Mouse (Mus musculus) granulocyte monocyte progenitor cell, adult 5-6 weeks (primary cell): ENCODE results near the gene Rgs7. TPM values are rescaled to one million over a fixed set of nuclear protein-coding genes. Genes with fewer than 3 reads are reported as not detected.

Experiments used
- ATAC-seq: replicated peaks from 2 replicates; pipeline ENCODE4 v1.8.0; 2016; ENCODE audit warnings: mild to moderate bottlenecking, moderate TSS enrichment, inconsistent platforms; ENCODE audit not compliant: poor library complexity, severe bottlenecking
- total RNA-seq, 2 experiments: library from RNA; stranded (forward) in 1 of 2; stranded (reverse) in 1 of 2; fragments of 200-712, 200-1000 nt in 1 of 2; fragments of >200 nt in 1 of 2; fragmentation: Nextera tagmentation in 1 of 2; gene quantifications; 2 replicates each; pipeline ENCODE4 v1.2.3; 2014 to 2017

Gene Rgs7
- total RNA-seq, 2 experiments from 2014 or later = not detected

- no peak for ATAC-seq
Measured at GRCm38 (mm10) chr1:175195806-175196205, 296.5 kb downstream of the Rgs7 start.

- no peak for ATAC-seq
Measured at GRCm38 (mm10) chr1:175188186-175188585, 304.1 kb downstream of the Rgs7 start.

- ATAC-seq = no peak
Measured at GRCm38 (mm10) chr1:175185211-175185610, 307.1 kb downstream of the Rgs7 start.

DNA sequence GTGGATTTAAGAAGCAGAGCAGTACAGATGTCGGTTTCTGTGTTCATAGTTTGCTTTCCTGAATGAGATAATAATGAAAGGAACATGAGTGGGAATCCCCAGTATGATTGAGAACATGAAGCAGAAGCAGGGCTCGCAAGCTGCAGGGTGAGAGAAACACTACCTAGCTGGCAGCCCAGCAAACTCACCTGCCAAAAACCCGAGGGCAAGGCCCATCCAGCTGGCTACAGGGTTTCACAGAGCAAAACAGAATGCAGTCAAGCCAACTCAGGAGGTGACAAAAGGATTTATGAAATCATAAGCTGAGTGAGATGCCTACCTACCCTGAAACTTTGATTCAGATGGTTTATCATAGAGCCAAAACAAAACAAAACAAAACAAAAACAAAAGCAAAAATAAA lies 307.6 kb downstream of the Rgs7 start:
- ATAC-seq = no peak

DNA sequence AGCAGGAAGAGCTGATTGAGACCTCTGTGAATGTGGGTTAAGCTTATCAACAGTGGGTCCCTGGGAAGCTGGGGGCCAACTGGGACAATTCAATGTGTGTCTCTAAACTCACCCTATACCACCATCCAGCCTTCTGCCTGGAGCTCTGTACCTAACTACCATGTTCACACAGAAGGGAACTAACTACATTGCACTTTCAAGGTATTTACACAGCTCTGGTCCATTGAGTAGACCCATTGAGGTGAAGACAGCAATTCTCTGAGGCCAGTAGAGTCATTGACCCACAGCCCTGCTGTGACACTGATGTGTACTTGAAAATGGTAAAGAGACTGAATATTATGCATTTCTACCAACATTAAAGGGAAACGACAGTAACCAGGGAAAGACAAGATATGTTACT lies 313.6 kb downstream of the Rgs7 start:
- no peak for ATAC-seq

- no peak for ATAC-seq
Measured at GRCm38 (mm10) chr1:175174918-175175675, 317.2 kb downstream of the Rgs7 start.

- no peak for ATAC-seq
Measured at GRCm38 (mm10) chr1:175155469-175155868, 336.8 kb downstream of the Rgs7 start.

DNA sequence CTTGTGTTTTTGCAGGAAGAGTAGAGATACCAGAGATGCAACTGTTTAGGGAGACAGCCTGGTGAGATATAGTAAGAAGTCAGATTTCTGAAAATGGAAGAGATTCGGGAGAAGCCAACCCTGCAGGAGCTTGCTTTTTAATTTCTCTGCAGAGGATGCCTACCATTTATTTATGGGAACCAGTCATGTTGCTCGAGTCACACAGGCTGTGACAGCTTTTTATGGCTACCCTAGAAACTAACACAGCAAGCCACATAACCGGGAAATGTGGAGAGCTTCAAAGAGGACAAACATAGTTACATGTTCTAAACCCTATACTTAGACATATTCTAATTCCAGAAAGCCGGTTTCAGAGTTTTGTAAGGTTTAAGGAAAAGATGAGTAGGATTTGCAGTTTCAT lies 349.2 kb downstream of the Rgs7 start:
- ATAC-seq = no peak

DNA sequence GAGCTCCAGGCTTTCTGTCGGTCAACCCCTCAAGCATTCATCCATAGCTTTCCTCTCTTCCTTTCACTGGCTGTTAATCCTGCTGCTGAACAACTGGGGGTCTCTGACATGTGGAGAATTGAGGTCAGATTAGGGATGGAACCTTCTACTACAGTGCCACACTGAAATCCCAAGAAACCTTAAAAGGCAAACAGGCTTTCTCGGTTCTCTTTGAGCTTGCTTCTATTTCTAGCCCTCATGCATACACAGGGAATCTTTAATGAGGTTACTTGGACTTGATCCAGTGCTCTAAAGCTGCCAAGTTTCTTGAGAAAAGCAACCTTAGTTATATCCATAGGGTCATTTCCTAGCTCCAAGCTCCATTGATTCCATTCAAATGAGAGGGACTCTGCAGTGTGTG lies 363.8 kb downstream of the Rgs7 start:
- ATAC-seq = no peak

GRCm38 (mm10) chr1:175124416-175124815 lies 367.9 kb downstream of the Rgs7 start:
- no peak for ATAC-seq

DNA sequence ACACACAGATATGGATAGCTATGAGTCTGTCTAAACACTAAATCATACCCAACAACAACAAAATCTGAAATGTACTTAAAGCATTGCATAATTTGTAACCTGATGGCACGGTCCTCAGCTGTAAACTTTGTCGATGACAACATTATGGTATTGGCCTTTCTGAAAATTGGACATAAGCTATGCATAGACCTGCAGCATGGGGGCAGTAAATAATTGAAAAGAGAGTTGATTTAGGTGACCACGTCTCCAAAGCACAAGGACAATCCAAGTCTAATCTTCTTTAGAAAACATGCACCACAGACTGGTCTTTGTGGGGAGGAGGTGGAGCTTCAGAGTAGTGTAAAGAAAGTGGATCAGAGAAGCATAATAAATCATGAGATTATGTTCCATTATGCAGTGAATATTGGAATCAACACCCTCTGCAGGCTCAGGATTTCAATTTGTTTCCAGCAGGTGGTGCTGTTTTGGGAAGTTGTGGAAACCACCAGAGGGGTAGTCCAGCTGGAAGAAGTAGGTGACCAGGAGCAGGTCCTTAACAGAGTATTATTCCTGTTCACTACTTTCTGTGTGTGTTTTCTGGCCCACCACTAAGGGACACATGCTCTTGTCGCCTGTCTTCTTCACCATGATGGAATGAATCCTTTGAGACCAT lies 373.3 kb downstream of the Rgs7 start:
- peak; percentile 62 for ATAC-seq

- no peak for ATAC-seq
Measured at GRCm38 (mm10) chr1:175108270-175108860, 383.9 kb downstream of the Rgs7 start.

DNA sequence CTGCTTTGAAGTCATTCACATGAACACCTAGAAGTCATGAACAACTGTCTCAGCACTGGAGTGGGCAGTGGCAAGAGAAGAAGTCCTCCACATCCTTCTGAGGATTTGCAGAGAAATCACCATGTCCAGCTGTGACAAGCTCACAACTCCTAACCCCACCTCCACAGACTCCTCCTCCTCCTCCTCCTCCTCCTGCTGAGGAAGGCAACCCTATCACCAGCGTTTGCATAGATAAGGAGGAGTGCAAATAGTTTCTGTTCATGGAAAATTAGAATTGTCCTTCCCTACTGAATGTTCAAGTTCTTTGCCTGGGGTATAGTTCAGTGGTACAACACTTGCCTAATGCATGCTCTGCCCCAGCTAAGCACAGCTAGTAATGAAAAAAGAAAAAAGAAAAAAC lies 386.0 kb downstream of the Rgs7 start:
- ATAC-seq = no peak

GRCm38 (mm10) chr1:175105426-175105825 lies 386.9 kb downstream of the Rgs7 start:
- ATAC-seq = no peak

DNA sequence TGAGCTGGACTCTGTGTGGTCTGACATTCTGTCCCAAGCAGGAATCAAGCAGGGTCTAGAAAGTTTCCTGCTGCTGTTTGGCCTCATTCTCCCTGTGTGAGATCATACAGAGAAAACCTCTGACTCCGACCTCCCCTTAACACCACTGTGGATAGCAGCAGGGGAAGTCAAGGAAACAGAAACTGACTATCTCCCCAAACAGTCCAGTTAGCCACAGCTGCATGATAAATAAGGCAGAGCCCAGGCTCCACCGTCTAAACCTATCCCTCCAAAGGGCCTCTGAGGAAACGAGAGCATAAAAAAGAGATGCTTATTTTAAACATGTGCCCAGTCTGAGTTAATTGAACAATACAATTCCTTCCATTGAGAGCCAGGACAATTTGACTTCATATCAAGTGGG lies 395.3 kb downstream of the Rgs7 start:
- ATAC-seq = no peak

DNA sequence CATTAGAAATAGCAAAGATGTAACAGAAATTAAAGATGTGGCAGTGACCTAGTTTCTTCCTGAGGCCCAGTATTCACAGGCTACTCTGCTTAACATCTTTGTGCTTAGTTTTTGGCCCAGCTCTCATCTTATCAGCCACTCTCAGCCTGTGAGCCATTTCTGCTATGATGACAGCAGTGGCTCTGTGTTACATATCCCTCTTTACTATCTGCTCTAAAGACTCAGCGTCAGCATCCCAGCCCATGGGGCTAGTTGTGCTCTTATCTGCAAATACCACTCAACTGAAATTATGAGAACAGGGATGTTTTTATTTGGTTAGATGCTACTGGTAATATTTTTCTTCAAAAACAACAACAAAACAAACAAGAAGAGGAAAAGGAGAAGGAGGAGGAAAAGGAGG lies 410.2 kb downstream of the Rgs7 start:
- no peak for ATAC-seq

DNA sequence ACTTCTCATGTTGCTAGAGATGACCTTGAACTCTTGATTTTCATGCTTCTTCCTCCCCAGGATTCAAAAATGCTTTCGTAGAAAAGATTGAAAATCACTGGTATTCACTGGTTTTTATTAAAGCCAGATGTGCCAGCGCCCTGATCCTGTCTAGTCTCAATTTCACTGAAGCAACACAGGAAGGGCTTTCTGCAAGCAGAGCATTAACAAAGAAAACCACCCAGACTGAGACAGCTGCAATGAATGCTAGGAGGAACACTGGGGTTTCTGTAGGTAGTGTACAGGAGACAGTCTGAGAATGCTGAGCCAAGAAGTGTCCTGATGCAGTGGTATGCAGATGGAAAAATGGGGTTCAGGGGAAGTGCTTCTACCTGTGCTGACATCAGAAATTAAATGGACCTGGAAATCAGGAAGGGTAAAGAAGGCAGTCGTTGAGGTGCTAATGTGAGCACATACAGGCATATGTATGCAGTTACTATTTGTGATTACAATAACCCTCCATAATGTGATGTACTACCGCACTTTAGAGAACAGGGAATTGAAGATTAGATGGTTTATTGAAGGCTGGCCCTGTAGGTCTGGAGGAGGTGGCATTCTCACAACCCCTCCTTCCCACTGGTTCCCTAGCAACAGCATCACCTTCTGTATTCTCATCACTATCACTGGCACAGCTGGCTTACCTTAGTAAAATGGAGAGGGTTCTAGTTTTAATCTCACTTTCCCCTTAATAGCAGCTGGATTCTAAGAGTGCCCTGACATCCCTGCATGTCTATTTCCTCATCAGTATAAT lies 412.3 kb downstream of the Rgs7 start:
- ATAC-seq = no peak

DNA sequence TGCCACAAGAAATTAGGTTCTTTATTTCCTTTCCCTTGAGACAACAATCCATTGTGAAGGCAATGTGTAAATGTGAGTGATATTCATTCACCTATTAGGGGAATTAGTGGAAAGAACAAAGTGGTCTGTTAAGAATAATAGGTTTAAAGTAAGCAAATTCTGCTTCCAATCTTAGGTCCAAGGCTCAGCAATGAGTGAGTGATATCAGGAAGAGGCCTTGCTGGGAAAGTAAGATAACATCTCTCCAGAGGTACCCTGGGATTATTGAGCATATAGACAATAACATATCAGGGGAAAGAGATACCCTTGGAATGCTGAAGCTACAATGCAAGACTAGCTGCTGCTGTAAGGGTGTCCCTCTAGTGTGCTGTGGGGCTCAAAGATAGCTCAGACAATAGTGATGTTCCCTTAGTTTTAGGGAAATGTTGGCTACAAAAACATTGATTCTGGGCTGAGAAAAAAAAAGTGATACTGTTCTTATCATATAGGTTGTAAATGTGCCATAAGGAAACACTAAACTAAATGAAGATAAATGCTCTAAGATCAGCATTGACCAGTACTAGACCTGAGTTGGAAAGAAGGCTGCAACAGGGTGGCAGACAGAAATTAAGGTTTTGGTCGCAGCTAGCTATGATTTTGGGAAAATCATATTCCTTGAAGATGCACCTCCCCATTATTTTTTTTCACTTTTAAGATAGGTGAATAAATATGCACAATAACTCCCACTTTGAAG lies 418.6 kb downstream of the Rgs7 start:
- no peak for ATAC-seq

DNA sequence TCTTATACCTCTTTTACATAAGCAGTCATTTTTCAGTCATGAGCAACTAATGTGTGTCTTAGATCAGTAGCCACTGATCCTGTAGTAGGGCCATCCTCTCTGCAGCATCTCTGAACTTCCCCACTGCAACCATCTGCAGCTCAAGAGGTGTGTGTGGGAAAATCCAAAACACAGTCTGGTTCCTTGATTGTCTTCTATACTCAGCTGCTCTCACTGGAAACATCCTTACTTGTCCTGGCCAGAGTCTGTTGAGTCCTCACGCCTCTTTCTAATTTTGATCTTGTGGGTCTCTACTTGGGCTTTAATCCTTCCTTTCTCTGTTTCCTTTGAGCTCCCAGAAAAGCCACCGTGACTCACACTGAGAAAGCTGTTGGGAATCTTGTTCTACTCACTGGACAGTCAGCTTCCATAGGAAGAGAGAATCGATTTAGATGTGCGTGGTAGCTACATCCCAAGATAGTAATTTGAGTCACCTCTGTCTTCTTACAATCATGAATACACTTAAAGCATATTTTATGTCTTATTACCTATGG lies 422.5 kb downstream of the Rgs7 start:
- ATAC-seq = no peak

DNA sequence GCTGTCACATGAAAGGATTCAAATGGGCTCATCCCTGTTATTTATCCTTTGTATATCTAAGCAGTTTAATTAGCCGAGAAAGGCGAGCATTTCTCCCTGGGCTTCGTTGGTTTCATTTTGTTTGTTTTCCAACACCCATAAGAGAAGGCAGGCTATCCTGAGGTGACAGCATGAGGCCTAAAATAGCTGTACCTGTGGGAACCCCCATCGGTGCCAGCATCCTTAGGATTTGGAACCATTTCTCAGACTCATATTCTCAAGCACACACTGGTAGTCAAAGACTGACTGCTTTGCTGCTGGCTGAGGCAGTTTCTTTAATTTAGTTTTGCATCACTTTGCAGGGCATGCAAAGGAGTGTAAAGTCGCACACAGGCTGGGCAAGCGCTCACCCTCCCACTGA lies 443.2 kb downstream of the Rgs7 start:
- ATAC-seq = no peak
